Mouse (Mus musculus) hindbrain, embryonic 16.5 days (tissue): ENCODE measurements around the gene Mief2. TPM values are rescaled to one million over a fixed set of nuclear protein-coding genes. Genes with fewer than 3 reads are reported as not detected.

Source experiments
- ATAC-seq: fragments of 200-750 bp; cut with Nextera tagmentation; 2 replicates; pipeline ENCODE4 v1.8.0; 2017; ENCODE audit warnings: moderate TSS enrichment, moderate library complexity
- H3K27ac ChIP-seq: fragments of 300-500 bp; sonication (generic); 2 replicates; pipeline ENCODE4 v1.5.1; 2014; ENCODE audit warnings: low read depth, mild to moderate bottlenecking, control low read depth, low read length, moderate library complexity
- H3K27me3 ChIP-seq: fragments of 300-500 bp; sonication (generic); replicated peaks from 2 replicates; pipeline ENCODE4 v1.6.1; 2014; ENCODE audit warnings: low read length; ENCODE audit not compliant: control insufficient read depth, insufficient read depth
- H3K36me3 ChIP-seq: fragments of 300-500 bp; sonication (generic); 2 replicates; pipeline ENCODE4 v1.6.1; 2014; ENCODE audit warnings: mild to moderate bottlenecking, low read length, moderate library complexity, mixed read lengths; ENCODE audit not compliant: control insufficient read depth, insufficient read depth
- H3K4me1 ChIP-seq: fragments of 300-500 bp; sonication (generic); 2 replicates; pipeline ENCODE4 v1.6.1; 2014; ENCODE audit warnings: low read depth, low read length; ENCODE audit not compliant: control insufficient read depth, insufficient read depth
- H3K4me2 ChIP-seq: fragments of 300-500 bp; sonication (generic); 2 replicates; pipeline ENCODE4 v1.6.1; 2014; ENCODE audit warnings: mild to moderate bottlenecking, low read length, control low read depth, moderate library complexity
- H3K4me3 ChIP-seq: fragments of 300-500 bp; sonication (generic); 2 replicates; pipeline ENCODE4 v1.5.1; 2014; ENCODE audit warnings: mild to moderate bottlenecking, low read length, control low read depth, moderate library complexity
- H3K9ac ChIP-seq: fragments of 300-500 bp; sonication (generic); 2 replicates; pipeline ENCODE4 v1.6.1; 2014; ENCODE audit warnings: low read depth, mild to moderate bottlenecking, control low read depth, low read length, moderate library complexity
- H3K9me3 ChIP-seq: fragments of 300-500 bp; sonication (generic); 2 replicates; pipeline ENCODE4 v1.6.1; 2014; ENCODE audit warnings: mild to moderate bottlenecking, low read length, moderate library complexity; ENCODE audit not compliant: control insufficient read depth
- WGBS: fragments of 180-500 bp; shearing (Covaris S2); extraction: QIAGEN DNeasy Blood & Tissue Kit; methylation state at CpG from one replicate; pipeline ENCODE4 v1.1.7; 2014; 5-methylcytosine and 5-hydroxymethylcytosine counted together
- polyA plus RNA-seq: library from polyadenylated mRNA; unstranded; fragments of >200 nt; fragmentation: Nextera tagmentation; extraction: Ambion mirVana; gene quantifications from 2 replicates; pipeline ENCODE4 v1.2.1, GENCODE M21; 2015

The Mief2 gene
- polyA plus RNA-seq, 1 experiment from 2014 or later = 29.7 TPM

DNA sequence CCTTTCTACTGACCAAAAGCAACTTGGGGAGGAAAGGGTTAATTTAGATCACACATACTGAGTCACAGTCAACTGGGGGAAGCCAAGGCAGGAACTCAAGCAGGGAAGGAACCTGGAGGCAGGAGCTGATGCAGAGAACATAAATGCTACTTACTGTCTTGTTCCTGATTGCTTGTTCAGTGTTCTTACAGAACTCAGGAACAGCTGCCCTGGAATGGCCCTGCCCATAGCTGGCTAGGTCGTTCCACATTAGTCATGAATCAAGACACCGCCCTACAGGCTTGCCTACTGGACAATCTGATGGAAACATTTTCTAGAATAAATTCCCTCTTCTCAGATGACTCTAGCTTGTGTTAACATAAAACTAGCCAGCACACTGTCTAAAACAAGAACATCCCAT is 6.0 kb downstream of the Mief2 start:
- Histone ChIP-seq H3K36me3 (peaks cover 20% of the 10 kb centered on the region; the same call in 1 of the 2 replicates), H3K27ac (no peak overlapping the region), H3K27me3 (no peaks in the 10 kb centered on the region), H3K4me3 (no peak overlapping the region), H3K4me1 (peaks cover 3% of the 10 kb centered on the region), H3K4me2 (no peak overlapping the region), H3K9ac (no peak overlapping the region), H3K9me3 (no peaks in the 10 kb centered on the region)
- WGBS = 78% methylated on average over 2 of the region's 2 CpGs
- ATAC-seq = no peak

DNA sequence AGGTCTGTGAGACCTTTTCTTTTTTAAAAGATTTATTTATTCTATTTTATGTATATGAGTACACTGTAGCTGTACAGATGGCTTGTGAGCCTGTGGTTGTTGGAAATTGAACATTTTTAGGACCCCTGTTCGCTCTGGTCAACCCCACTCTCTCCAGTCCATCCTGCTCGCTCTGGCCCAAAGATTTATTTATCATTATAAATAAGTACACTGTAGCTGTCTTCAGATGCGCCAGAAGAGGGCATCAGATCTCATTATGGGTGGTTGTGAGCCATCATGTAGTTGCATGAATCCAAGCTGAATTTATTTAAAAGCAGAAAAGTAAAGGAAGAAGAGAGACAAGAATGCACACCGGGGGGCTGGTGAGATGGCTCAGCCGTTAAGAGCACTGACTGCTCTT is 7.0 kb downstream of the Mief2 start:
- 82% methylated on average over 5 of the region's 5 CpGs for WGBS
- no peak overlapping the region for H3K4me2 ChIP-seq
- no peak overlapping the region for H3K9ac ChIP-seq
- H3K36me3 ChIP-seq = peaks cover 23% of the 10 kb centered on the region
- no peaks in the 10 kb centered on the region for H3K9me3 ChIP-seq
- H3K4me1 ChIP-seq = no peaks in the 10 kb centered on the region
- H3K27ac ChIP-seq = no peak overlapping the region
- no peak overlapping the region for H3K4me3 ChIP-seq
- H3K27me3 ChIP-seq = no peaks in the 10 kb centered on the region
- ATAC-seq = no peak

DNA sequence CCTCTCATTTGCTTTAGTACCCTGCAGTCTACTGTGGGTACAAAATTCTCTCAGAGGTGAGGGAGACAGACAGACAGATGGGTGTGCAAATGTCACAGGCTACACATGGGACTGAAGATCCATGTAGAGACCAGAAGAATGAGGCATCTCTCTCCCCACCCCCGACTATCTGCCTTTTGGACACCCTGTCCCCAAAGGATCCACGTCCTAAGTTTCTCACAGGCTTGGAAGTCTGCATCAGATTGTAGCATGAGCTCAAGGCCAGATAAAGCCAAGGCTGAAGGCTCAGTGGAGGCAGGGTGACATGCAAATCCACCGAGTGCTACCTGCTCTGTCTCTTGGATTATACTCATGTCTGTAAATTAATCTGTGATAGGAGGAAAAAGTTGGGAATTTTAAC is 8.3 kb downstream of the Mief2 start:
- no peaks in the 10 kb centered on the region for H3K27me3 ChIP-seq
- WGBS = 85% methylated on average over 3 of the region's 3 CpGs
- H3K9ac ChIP-seq = no peak overlapping the region
- no peaks in the 10 kb centered on the region for H3K9me3 ChIP-seq
- H3K4me2 ChIP-seq = no peak overlapping the region
- H3K36me3 ChIP-seq = peaks cover 21% of the 10 kb centered on the region
- H3K4me1 ChIP-seq = no peaks in the 10 kb centered on the region
- no peak overlapping the region for H3K4me3 ChIP-seq
- no peak for ATAC-seq
- no peak overlapping the region for H3K27ac ChIP-seq

DNA sequence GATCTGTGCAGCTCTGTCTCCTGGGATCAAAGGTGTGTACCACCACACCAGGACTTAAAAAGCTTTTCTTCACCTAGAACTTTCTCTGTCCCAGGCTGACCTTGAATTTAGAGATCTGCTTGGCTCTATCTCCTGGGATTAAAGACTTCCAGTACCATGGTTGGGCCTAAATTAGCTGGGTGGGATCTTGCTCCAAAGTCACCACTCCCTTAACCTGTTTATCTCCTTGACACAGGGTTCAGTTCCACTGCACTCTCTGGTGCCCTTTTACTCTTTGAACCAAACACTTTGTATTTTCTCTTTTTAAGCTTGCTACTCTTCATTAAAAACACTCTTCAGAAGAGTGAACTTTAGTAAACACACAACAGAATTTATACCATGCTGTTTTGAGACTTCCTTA is 9.3 kb downstream of the Mief2 start:
- ATAC-seq = no peak
- Histone ChIP-seq H3K27me3 (no peaks in the 10 kb centered on the region), H3K27ac (no peak overlapping the region), H3K36me3 (peaks cover 14% of the 10 kb centered on the region), H3K4me2 (no peak overlapping the region), H3K4me1 (no peaks in the 10 kb centered on the region), H3K9ac (no peak overlapping the region), H3K4me3 (no peak overlapping the region), H3K9me3 (no peaks in the 10 kb centered on the region)

DNA sequence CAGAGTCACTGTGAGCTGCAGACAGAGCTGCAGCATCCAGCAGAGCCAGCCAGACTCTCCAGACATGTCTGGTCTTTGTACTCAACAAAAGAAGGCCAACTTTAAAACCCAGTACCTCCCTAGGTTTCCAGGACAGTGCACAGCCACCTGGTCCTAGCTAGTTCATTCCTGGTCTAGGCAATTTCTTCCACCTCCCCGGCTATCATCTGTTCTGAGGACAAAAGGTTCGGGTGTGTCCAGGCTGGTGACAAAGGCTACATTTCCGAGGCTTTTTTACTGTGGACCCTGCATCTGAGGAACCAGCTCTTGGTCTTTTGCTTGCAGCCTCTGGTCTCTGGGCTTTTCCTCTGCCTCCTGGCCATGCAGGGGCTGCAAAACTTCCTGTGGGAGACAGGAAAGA is 12.1 kb downstream of the Mief2 start:
- peaks cover 18% of the 10 kb centered on the region for H3K36me3 ChIP-seq
- WGBS = 78% methylated on average over 3 of the region's 3 CpGs

DNA sequence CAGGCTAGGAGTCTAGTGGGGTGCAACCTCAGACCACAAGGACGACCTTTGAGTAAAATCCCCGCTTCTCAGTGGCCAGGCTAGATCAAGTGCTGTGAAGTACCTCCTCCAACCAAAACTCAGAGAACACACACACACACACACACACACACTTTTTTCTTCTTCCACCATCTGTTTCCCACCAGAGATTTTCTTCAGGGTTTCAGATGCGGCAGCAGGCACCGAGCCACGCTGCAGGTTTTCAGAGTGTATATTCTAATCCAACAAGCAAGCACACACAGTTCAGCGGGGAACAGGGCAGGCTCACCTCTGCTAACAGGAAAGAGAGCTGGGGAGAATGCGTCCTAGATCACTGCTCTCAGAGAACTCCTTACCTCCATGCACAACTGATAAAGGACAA is 27.4 kb downstream of the Mief2 start:
- no peaks in the 10 kb centered on the region for H3K9me3 ChIP-seq
- H3K4me2 ChIP-seq = no peak overlapping the region
- H3K27me3 ChIP-seq = no peaks in the 10 kb centered on the region
- H3K4me1 ChIP-seq = no peaks in the 10 kb centered on the region
- H3K36me3 ChIP-seq = peaks cover 34% of the 10 kb centered on the region
- 94% methylated on average over 7 of the region's 7 CpGs for WGBS
- no peak overlapping the region for H3K9ac ChIP-seq
- no peak overlapping the region for H3K27ac ChIP-seq
- no peak for ATAC-seq
- no peak overlapping the region for H3K4me3 ChIP-seq

More for the DNA sequence above, 12.1 kb downstream of the Mief2 start:
- Histone ChIP-seq H3K4me1 (no peaks in the 10 kb centered on the region), H3K27ac (no peak overlapping the region), H3K4me3 (no peak overlapping the region), H3K9ac (no peak overlapping the region), H3K4me2 (no peak overlapping the region), H3K9me3 (no peaks in the 10 kb centered on the region), H3K27me3 (no peaks in the 10 kb centered on the region)
- ATAC-seq = no peak

DNA sequence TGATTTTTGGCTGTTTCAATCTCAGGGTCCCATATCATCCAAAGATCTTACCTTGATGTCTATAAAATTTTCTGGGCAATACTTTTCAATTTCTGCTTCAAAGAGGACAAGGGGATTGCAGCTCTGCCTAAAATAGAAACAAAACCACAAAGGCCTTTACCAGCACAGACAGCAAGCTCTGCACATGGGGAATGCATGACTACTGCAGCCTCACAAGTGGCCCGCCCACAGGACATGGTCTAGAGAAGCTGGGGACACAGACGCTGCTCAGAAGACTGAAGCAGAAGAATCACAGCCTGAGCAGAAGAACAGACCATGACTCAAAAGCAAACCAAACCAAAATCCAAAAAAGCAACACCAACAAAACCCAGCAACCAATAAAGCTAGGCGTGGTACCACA is 33.5 kb downstream of the Mief2 start:
- Histone ChIP-seq H3K27ac (no peak overlapping the region), H3K4me2 (no peak overlapping the region), H3K36me3 (peaks cover 10% of the 10 kb centered on the region), H3K4me3 (no peak overlapping the region), H3K9ac (no peak overlapping the region), H3K27me3 (no peaks in the 10 kb centered on the region), H3K9me3 (no peaks in the 10 kb centered on the region), H3K4me1 (no peaks in the 10 kb centered on the region)
- no peak for ATAC-seq
- 89% methylated on average over 3 of the region's 3 CpGs for WGBS

DNA sequence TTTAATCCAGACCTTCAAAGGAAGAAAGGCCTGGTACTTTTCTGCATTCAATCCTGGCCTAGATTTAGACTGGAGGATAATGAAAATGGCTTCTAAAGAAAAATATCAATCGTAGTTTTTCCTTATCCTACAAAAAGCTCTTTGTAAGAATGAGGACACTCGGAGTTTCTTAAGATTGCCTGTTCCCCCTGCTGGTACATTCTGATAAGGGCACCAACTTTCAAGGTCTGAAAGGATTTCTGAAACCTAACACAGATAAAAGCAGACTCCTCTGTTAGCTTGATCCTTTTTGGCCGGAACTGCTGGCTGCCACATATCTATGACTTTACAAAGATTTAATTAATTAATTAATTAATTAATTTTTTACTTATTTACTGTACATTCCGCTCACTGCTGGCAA is 38.8 kb downstream of the Mief2 start:
- no peaks in the 10 kb centered on the region for H3K27me3 ChIP-seq
- no peak overlapping the region for H3K4me3 ChIP-seq
- H3K9ac ChIP-seq = no peak overlapping the region
- 90% methylated on average over 4 of the region's 4 CpGs for WGBS
- ATAC-seq = no peak
- H3K27ac ChIP-seq = no peak overlapping the region
- H3K9me3 ChIP-seq = no peaks in the 10 kb centered on the region
- H3K4me1 ChIP-seq = no peaks in the 10 kb centered on the region
- H3K4me2 ChIP-seq = no peak overlapping the region
- no peaks in the 10 kb centered on the region for H3K36me3 ChIP-seq

DNA sequence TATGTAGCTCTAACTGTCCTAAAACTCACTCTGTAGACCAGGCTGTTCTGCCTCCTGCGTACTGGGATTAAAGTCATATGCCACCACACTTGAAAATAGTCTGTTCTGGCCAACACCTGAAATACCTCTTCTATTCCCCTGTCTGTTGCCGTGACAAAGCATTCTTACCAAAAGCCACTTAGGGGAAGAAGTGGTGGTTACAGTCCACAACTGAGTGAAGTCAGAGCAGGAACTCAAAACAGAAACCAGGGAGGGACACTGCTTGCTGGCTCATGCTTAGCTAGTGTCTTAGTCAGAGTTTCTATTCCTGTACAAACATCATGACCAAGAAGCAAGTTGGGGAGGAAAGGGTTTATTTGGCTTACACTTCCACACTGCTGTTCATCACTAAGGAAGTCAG is 41.1 kb downstream of the Mief2 start:
- no peaks in the 10 kb centered on the region for H3K27me3 ChIP-seq
- 96% methylated on average over 2 of the region's 2 CpGs for WGBS
- H3K36me3 ChIP-seq = no peaks in the 10 kb centered on the region
- H3K27ac ChIP-seq = no peak overlapping the region
- H3K4me3 ChIP-seq = no peak overlapping the region
- no peak for ATAC-seq
- H3K4me2 ChIP-seq = no peak overlapping the region
- no peaks in the 10 kb centered on the region for H3K4me1 ChIP-seq
- no peak overlapping the region for H3K9ac ChIP-seq
- H3K9me3 ChIP-seq = no peaks in the 10 kb centered on the region

DNA sequence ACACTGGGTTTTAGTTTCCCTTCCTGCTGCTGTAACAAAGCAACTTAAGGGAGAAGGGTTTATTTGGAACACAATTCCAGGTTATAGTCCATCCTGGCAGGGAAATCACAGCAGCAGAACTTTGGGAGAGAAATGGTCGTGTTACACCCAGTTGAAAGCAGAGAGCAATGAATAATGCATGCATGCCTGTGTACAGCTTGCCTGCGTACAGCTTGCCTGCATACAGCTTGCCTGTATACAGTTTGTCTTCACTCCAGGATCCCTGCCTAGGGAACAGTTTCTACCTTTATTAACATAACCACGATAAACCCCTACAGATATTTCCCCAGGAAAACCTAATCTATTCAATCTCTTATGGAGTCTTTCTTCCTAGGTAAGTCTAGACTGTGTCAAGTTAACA is 42.6 kb downstream of the Mief2 start:
- 82% methylated on average over 3 of the region's 3 CpGs for WGBS
- H3K9me3 ChIP-seq = no peaks in the 10 kb centered on the region
- no peaks in the 10 kb centered on the region for H3K36me3 ChIP-seq
- no peak overlapping the region for H3K9ac ChIP-seq
- H3K4me3 ChIP-seq = no peak overlapping the region
- H3K4me1 ChIP-seq = peaks cover 10% of the 10 kb centered on the region
- no peak overlapping the region for H3K27ac ChIP-seq
- no peak overlapping the region for H3K4me2 ChIP-seq
- H3K27me3 ChIP-seq = no peaks in the 10 kb centered on the region
- no peak for ATAC-seq
